Mouse (Mus musculus) mature B cell (primary cell): ENCODE results near the gene Nxf1.

Experiments
- in situ Hi-C: fragments of 300-500 bp; cut with MboI; formaldehyde crosslinking; loops from 2 replicates; pipeline ENCODE4 v1.14.3; 2019

The Nxf1 gene

DNA sequence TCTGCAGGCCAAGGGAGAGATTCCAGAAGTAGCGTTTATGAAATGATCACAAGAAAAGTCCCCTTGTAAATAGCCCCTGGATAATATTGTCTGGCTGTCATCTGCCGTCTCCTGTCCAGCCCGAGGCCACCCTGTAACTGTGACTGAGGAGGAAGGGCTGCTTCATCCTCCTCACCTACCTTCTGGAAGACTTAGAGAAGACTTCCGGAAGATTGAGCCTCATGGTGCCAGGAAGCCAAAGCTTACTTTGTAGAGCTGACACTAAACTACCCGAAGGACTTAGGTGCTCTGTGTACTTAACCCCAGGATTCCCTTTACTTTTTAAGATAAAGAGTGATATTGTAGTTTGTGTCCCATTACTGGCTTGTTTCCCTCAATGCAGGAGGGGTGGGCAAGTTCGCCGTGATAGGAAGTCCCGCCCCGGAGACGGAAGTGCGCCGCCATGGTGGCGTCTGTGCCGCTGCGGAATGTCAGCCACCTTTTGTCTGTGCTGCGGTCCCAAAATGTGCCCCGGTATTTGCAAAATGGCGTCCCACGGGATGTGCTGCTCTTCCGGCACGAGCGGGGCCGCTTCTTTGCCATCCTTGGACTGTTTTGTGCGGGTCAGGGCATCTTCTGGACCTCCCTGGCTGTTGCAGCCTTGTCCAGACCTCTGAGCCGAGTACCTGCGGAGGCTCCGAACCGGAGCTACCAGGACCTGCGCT, 13.8 kb downstream of the Nxf1 start, which contains the start of gene Tmem223:
TSS of gene Tmem223 (plus strand) at position 430 of the 704 bp plus-strand sequence.
- in situ Hi-C loops, result no loop called here

GRCm38 (mm10) chr19:8772996-8773395, 16.1 kb downstream of the Nxf1 start:
- in situ Hi-C loops, result no loop called here

DNA sequence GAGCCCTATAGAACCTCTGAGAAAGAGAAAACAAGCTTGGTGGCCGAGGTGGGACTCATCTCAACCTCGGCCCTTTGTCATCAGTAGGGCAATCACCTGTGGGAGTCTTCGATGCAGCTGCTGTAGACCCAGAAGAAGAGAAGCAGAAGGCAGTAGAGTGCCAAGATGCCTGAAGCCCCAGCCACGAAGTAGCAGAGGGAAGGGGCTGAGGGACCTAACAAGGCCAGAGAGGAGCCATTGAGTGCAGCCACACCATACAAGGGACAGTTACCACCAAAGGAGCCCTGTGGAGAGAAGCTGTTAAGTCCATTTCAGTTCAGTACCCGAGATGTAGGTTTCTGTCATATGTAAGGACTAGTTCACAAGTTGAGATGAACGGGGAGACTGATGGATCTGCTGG, 16.5 kb downstream of the Nxf1 start:
- in situ Hi-C loops, result no loop called here

DNA sequence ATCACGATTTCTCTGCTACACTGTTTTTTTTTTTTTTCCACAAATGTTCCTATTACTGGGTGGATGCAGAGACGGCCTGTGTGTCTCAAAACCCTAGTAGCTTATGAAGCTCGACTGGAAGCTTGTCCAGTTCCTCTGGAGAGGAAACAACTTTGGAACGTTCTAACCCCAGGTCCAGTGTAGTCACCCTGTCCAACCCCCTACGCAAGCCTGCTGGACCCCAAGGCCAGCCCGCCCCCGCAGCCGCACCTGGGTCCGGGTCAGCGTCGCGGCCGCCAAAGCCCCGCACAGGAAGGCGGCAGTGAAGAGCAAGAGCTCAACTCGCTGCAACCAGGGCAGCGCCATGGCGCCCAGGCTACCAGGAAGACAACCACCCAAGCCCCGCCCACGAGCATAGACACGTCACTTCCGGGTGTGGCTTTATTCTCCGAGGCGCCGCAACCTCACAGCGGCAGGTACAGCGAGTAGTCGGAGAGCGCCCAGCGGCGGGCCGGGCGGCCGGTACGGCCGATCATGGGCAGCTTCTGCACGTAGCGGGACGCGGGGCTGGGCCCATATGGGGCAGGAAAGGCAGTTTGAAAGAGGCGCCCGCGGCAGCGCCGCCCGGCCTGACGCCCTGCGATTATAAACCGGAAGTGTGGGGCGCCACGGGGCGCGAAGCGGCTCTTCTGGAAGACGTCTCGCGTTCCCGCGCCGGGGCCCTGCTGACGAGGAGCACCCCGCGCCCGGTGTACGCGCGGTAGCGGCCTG, 17.4 kb downstream of the Nxf1 start, which contains the start of gene Tmem179b:
TSS of gene Tmem179b (minus strand) at position 382 of the 750 bp plus-strand sequence.
- in situ Hi-C loops, result no loop called here

DNA sequence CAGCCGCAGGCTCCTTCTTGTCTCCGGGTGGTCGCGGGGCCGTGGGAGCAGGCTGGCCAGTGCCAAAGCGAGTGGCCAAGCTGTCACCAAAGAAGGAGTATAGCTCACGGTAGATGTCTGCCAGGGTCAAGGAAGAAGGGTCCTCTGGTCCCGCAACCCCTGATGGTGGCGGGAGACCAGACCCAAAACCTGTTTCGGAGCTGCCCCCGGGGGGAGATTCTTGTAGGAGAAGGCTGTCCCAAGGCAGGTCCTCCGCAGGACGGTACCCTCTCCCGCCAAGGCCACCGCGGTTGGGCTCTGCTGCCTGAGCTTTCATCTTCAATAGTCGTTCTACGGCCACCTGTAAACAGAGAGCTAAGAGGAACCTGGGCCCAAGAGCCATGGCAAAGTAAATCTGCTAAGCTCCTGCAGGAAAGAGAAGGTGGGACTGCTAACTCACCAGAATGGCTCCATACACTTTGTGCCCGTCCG, 18.1 kb downstream of the Nxf1 start:
- in situ Hi-C loops, result no loop called here

- in situ Hi-C loops, result no loop called here
Measured at GRCm38 (mm10) chr19:8786008-8786781, 29.3 kb downstream of the Nxf1 start, which contains the start of gene Taf6l. TSS of gene Taf6l (minus strand) at chr19:8786417.

DNA sequence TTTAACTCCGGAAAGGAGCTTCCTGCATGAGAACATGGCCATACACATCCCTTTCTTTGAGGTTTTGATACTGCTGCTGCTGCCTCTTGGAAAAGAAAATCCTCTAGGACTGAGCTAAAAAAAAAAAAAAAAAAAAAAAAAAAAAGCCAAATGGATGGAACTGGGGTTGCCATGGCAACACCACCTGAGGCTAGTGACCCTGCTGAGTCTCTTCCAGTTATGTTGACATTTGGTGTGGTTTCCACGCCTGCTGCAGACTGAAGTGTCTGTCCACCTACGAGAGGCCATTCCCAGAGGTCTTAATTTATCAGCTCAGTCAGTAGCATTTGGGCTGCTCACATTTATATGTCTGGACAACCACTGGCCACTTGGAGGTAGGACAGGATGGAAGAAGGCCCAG, 31.6 kb downstream of the Nxf1 start:
- in situ Hi-C loops, result no loop called here

DNA sequence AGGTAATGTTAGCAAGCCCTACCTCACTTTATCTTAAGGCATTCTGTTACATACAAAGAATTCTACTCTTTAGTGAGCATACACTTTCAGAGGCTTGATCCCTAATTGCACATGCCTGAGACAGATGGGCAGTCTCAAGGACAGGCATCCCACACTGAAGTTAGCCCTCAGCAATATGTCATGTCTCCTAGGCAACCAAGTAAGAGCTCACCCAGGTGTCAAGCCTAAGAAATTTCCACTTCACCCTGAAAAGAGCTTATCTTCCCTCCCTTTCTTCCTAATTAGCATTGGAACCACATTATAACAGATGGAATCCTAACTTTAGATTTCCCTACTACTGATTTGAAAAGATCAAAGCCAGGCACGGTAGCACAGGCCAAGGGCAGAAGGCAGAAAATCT, 32.3 kb downstream of the Nxf1 start:
- in situ Hi-C loops, result no loop called here

GRCm38 (mm10) chr19:8790171-8790570, 33.3 kb downstream of the Nxf1 start:
- in situ Hi-C loops, result no loop called here

DNA sequence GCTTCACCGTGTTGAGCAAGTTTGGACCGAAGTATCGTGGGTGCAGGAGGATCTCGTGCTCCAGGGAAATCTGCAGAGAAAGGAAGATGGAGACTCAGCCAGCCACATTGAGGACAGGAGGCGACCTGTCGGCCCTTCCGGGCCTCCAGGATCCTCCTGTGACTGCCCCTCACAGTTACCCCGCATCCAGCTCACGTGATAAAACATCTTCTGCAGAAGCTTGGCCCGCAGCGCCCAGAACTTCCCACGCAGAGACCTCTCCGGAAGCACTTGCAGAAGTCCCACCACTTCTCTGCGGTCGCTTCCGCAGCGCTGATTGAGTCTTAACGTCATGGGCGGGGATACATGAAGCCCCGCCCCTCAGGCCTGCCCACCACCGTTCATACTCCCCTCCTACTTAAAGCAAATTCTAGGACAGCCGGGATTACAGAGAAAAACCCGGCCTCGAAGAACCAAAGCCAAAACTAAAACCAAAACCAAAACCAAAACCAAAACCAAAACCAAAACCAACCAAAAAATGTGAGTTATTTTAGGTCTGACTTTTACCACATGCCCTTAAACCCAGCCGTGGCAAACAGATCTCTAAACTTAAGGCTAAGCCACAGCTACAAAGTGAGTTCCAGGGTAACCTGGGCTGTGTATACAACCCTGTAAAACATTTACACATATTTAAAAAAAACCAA, 41.5 kb downstream of the Nxf1 start, which contains the start of gene Polr2g:
TSS of gene Polr2g (minus strand) at position 314 of the 683 bp plus-strand sequence.
- in situ Hi-C loops, result no loop called here

DNA sequence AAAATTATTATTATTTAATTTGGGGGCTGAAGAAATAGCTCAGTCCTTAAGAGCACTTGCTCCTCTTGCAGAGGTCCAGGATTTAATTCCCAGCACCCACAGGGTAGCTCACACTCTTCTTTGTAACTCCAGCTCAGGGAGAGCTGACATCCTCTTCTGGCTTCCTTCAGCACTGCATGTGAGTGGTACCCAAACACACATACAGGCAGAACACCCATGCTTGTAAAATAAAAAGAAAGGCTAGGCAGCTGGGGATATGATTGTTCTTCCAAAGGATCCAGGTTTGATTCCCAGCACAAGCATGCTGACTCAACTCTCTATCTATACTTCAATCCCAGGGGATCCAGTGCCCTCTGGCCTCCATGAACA, 42.1 kb downstream of the Nxf1 start:
- in situ Hi-C loops, result no loop called here

DNA sequence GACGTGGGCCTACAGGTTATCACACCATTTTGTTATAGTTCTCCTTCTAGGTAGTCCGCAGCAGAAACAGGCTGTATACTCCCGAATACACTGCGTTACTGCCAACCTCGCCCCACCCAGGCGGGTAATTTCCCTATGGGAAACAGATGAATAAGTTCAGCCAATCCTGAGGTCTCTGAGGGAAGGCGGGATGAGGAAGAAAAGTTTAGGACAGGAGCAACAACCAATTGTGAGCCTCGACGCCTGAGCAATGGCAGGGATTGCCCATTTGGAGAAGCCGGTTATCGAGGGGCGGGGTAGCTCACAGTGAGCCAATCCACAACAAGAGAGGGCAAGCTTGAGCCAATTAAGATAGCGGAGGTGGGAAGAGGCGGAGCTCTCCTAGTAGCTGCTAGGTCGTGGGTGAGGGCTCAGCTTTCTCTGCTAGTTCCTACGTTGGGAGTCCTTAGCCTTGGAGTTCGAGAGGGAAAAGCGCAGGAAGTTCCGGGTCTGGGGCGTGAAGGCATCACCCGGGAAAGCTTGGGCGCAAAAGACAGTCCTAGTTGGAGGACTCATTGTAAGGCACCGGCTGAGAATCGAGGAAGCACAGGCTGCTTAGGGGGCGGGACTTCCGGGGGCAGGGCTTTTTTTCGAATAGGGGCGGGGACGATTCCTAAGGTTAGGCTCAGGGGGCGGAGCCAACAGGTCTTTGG, 45.4 kb downstream of the Nxf1 start, which contains the start of gene Zbtb3:
TSS of gene Zbtb3 (plus strand) at position 426 of the 692 bp plus-strand sequence.
- in situ Hi-C loops, result no loop called here

DNA sequence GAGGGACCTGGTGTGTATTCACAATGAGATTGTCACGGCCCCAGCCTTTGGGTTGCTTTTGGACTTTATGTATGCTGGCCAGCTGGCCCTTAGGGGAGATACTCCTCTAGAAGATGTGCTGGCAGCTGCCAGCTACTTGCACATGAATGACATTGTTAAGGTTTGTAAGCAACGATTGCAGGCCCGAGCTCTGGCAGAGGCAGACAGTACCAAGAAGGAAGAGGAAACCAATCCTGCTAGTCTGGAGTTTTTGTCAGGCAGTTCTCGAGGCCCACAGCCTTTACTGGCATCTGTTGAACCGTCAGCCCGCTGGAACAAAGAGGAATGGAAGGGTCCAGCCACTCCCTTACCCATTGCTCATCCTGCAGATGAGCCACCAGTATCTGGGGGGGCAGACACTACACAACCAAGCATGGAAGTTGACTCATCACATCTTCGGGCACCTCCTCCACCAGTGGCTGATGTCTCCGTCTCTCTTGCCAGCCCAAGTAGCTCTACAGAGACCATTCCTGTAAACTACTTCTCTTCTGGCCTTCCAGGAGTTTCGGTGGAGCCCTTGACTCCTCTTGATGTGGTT, 46.4 kb downstream of the Nxf1 start:
- in situ Hi-C loops, result no loop called here

DNA sequence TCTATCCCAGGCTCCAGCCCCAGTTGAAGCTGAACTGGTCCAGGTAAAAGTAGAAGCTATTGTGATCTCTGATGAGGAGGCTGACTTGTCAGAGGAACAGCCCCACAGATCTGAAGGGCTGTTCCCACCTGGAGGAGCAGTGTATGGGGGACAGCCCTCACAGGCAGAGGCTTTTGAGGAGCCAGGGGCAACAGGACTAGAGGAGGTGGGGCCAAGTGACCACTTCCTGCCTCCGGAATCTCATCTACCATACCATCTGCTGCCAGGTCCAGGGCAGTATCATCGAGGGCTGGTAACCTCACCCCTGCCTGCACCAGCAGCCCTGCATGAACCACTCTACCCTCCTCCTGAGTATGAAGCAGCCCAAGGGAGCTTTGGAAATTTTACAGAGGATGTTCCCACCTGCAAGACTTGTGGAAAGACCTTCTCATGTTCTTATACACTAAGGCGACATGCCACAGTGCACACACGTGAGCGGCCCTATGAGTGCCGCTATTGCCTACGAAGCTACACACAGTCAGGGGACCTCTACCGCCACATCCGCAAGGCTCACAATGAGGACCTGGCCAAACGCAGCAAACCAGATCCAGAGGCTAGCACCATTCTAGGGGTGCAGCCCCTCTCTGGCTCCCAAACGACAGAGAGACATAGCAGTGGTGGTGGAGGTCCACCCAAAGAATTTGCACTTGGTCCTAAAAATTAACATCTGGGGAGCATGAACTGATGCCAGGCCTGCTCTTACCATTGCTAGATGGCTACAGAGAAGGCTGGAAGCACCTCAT, 47.2 kb downstream of the Nxf1 start:
- in situ Hi-C loops, result no loop called here

- in situ Hi-C loops, result no loop called here
Measured at GRCm38 (mm10) chr19:8806810-8807209, 49.9 kb downstream of the Nxf1 start.

GRCm38 (mm10) chr19:8815812-8816211, 58.9 kb downstream of the Nxf1 start:
- in situ Hi-C loops, result no loop called here

- in situ Hi-C loops, result no loop called here
Measured at GRCm38 (mm10) chr19:8817001-8817400, 60.1 kb downstream of the Nxf1 start.

DNA sequence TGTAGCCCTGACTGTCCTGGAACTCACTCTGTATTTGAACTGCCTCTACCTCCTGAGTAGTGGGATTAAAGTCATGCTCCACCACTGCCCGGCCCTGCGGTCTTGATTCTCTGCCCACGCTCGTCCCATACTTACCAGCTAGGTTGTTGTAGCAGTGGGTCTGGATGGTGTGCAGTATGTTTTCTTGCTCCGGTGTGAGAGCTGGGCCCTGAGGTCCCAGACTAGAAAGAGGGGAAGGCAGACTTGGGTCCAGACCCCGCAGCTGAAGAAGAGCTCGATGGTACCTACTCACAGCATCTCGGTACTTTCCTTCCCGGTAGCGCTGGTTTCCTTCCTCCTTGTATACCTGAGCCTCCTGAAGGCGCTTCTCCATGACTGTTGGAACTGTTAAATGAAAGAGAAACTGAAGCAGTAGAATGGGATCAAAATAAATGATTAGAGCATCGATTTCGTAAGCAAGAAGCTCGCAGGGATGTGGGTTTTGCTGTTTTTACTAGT, 61.5 kb downstream of the Nxf1 start:
- in situ Hi-C loops, result no loop called here

DNA sequence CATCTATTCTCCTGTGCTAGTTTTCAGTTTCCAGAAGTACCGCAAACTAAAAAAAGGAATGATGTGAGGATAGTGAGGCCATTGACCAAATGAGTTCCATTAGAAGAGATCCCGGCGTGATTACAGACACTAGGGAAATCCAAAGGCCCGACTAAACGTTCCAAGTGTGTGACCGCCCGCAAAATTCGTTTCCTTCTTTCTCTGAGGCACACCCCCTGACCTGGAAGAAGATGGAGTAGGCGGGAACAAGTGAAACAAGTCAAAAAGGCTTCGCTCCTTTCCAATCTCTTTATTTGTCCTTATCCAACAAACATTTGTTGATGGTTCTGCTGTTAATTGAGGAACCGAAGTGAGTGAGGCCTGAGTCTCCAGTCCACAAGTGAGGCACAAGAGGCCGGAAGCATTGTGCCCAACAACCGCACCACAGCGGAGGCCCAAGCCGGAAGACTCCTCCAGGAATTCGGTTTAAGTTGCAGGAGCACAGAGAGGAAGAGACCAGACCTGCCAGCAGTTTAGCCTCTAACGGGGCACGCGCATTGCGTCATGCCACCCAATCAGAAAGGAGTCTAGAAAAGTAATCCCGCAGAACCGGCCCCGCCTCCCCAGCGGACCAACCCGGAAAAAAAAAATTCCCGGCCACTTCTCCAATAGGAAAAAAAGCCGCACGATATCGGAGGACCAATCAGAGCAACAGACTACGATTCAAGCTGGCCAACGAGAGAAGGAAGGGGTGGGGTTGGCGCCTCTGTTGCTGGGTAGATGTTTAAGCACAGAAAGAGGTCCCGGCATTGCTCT, 62.1 kb downstream of the Nxf1 start, which contains the start of gene Ttc9c:
TSS of gene Ttc9c (minus strand) at position 533 of the 795 bp plus-strand sequence.
- in situ Hi-C loops, result no loop called here
